Mouse (Mus musculus) stomach, embryonic 14.5 days (tissue): Measurements from ENCODE around the gene Armcx1. TPM values are rescaled to one million over a fixed set of nuclear protein-coding genes. Genes with fewer than 3 reads are reported as not detected.

Experiments
- ATAC-seq: fragments of 200-750 bp; cut with Nextera tagmentation; 2 replicates; pipeline ENCODE4 v1.8.0; 2017; ENCODE audit warnings: low read depth, moderate TSS enrichment; ENCODE audit not compliant: insufficient number of reproducible peaks, insufficient read depth, low FRiP score
- H3K27ac ChIP-seq: fragments of 300-500 bp; sonication (generic); 2 replicates; pipeline ENCODE4 v1.5.1; 2014; ENCODE audit warnings: mild to moderate bottlenecking, low read length, moderate library complexity, mixed read lengths
- H3K27me3 ChIP-seq: fragments of 300-500 bp; sonication (generic); 2 replicates; pipeline ENCODE4 v1.6.1; 2014; ENCODE audit warnings: low read length, control low read depth, mixed read lengths; ENCODE audit not compliant: control insufficient read depth, insufficient read depth
- H3K36me3 ChIP-seq: fragments of 300-500 bp; sonication (generic); 2 replicates; pipeline ENCODE4 v1.6.1; 2014; ENCODE audit warnings: mild to moderate bottlenecking, control low read depth, low read length, moderate library complexity, mixed read lengths; ENCODE audit not compliant: control insufficient read depth, insufficient read depth
- H3K4me1 ChIP-seq: fragments of 300-500 bp; sonication (generic); 2 replicates; pipeline ENCODE4 v1.6.1; 2014; ENCODE audit warnings: low read length, control low read depth, mixed read lengths; ENCODE audit not compliant: control insufficient read depth, insufficient read depth
- H3K4me2 ChIP-seq: fragments of 300-500 bp; sonication (generic); replicated peaks from 2 replicates; pipeline ENCODE4 v1.6.1; 2014; ENCODE audit warnings: low read depth, low read length, control low read depth
- H3K4me3 ChIP-seq: fragments of 300-500 bp; sonication (generic); 2 replicates; pipeline ENCODE4 v1.5.1; 2014; ENCODE audit warnings: low read depth, low read length, control low read depth
- H3K9ac ChIP-seq: fragments of 300-500 bp; sonication (generic); replicated peaks from 2 replicates; pipeline ENCODE4 v1.6.1; 2014; ENCODE audit warnings: low read depth, mild to moderate bottlenecking, control low read depth, low read length, moderate library complexity, mixed read lengths
- H3K9me3 ChIP-seq: fragments of 300-500 bp; sonication (generic); 2 replicates; pipeline ENCODE4 v1.6.1; 2016; ENCODE audit warnings: low read depth, low read length, control low read depth; ENCODE audit not compliant: control insufficient read depth
- WGBS: fragments of 180-500 bp; shearing (Covaris S2); extraction: QIAGEN DNeasy Blood & Tissue Kit; methylation state at CpG from one replicate; pipeline ENCODE4 v1.1.7; 2014; 5-methylcytosine and 5-hydroxymethylcytosine counted together
- polyA plus RNA-seq: library from polyadenylated mRNA; unstranded; fragments of >200 nt; fragmentation: Nextera tagmentation; extraction: Ambion mirVana; gene quantifications from 2 replicates; pipeline ENCODE4 v1.2.1, GENCODE M21; 2014

Armcx1 gene
- 52.0 and 52.1 TPM in 2 replicates for polyA plus RNA-seq

DNA sequence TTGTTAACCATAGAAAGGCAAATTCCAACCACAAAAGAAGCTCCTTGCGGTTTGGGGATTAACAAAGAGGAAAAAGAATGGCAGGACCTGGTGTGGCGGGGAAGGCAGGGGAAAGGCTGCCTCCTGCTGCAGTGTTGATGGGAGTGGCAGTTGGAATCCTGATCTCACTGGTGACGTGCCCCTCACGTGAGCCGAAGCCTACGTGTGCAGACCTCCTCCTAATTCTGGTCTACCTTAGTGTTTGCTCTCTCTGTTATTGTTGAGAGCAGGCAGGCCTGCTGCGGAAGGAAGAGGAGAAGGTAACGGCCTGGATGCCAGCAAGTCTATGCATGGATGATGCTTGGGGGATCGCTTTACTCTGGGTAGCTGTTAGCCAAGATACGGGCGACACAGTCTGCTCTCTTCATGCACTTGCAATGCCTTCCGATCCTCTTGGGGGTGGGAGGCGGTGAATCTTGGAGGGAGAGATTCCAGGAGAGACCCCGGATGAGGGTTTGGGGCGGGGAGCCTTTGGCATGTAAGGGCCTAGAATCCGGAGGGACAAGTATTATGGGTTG lies at the start of gene Armcx1:
Gene Armcx1 (plus strand): TSS at position 212 of the 557 bp plus-strand sequence.
- no peaks in the 10 kb centered on the region for H3K9me3 ChIP-seq
- 19% methylated on average over 16 of the region's 16 CpGs for WGBS
- no peaks in the 10 kb centered on the region for H3K4me1 ChIP-seq
- H3K4me2 ChIP-seq: peak within 1 kb of the TSS; percentile 37
- peak within 1 kb of the TSS; percentile 93 for H3K27ac ChIP-seq
- H3K4me3 ChIP-seq: peak within 1 kb of the TSS; percentile 47
- peaks cover 5% of the 10 kb centered on the region; the same call in 1 of the 2 replicates for H3K36me3 ChIP-seq
- peak; percentile 95 for ATAC-seq
- H3K27me3 ChIP-seq: no peaks in the 10 kb centered on the region
- H3K9ac ChIP-seq: peak within 1 kb of the TSS; percentile 57

- H3K27me3 ChIP-seq: no peaks in the 10 kb centered on the region
- no peaks in the 10 kb centered on the region for H3K36me3 ChIP-seq
- WGBS: 52% methylated on average over 5 of the region's 5 CpGs
- no peak overlapping the region for H3K4me3 ChIP-seq
- no peaks in the 10 kb centered on the region for H3K9me3 ChIP-seq
- no peak for ATAC-seq
- no peak overlapping the region for H3K4me2 ChIP-seq
- H3K9ac ChIP-seq: no peak overlapping the region
- no peak overlapping the region for H3K27ac ChIP-seq
- H3K4me1 ChIP-seq: no peaks in the 10 kb centered on the region
These were observed 42.7 kb upstream of the Armcx1 start for GRCm38 (mm10) chrX:134675022-134675421.

DNA sequence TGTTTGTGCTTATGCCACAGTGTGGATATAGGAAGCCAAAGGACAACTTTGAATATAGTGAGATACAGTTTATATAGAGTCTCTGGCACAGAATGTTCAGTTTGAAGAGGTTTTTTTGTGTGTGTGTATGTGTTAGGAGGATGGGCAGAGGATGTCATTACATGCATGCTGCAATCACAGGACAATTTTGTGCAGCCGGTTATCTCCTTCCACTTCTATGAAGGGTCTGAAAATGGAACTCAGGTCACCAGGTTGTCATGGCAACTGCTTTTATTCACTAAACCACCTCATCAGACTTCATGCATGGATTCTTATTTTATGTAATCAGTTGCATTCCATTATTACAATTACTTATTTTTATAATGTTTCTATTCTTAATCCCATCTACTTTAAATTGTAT lies 41.8 kb upstream of the Armcx1 start:
- ATAC-seq: no peak
- H3K27ac ChIP-seq: no peak overlapping the region
- H3K36me3 ChIP-seq: no peaks in the 10 kb centered on the region
- no peaks in the 10 kb centered on the region for H3K9me3 ChIP-seq
- 74% methylated on average over 1 of the region's 1 CpGs for WGBS
- H3K4me3 ChIP-seq: no peak overlapping the region
- no peak overlapping the region for H3K9ac ChIP-seq
- H3K4me2 ChIP-seq: no peak overlapping the region
- no peaks in the 10 kb centered on the region for H3K4me1 ChIP-seq
- no peaks in the 10 kb centered on the region for H3K27me3 ChIP-seq

- WGBS: 33% methylated on average over 5 of the region's 5 CpGs
- Histone ChIP-seq H3K4me2 (peak overlapping the region; percentile 40), H3K9me3 (no peaks in the 10 kb centered on the region), H3K9ac (no peak overlapping the region; the same call in 1 of the 2 replicates), H3K36me3 (peaks cover 8% of the 10 kb centered on the region; the same call in 1 of the 2 replicates), H3K4me3 (peak overlapping the region; percentile 47), H3K27ac (peak overlapping the region; percentile 76; the same call in 1 of the 2 replicates), H3K27me3 (no peaks in the 10 kb centered on the region), H3K4me1 (no peaks in the 10 kb centered on the region)
- ATAC-seq: no peak
These were observed 32.8 kb upstream of the Armcx1 start for GRCm38 (mm10) chrX:134684936-134685335.

- H3K4me1 ChIP-seq: no peaks in the 10 kb centered on the region
- H3K36me3 ChIP-seq: peaks cover 13% of the 10 kb centered on the region
- peak within 1 kb of the TSS; percentile 47 for H3K4me3 ChIP-seq
- peak within 1 kb of the TSS; percentile 82 for H3K27ac ChIP-seq
- WGBS: 17% methylated on average over 32 of the region's 33 CpGs
- peak within 1 kb of the TSS; percentile 60 for H3K9ac ChIP-seq
- H3K4me2 ChIP-seq: peak within 1 kb of the TSS; percentile 40
- H3K27me3 ChIP-seq: no peaks in the 10 kb centered on the region
- peak; percentile 92 for ATAC-seq
- H3K9me3 ChIP-seq: no peaks in the 10 kb centered on the region
These were observed 31.5 kb upstream of the Armcx1 start, which contains the start of gene Armcx4 for GRCm38 (mm10) chrX:134686267-134686666. Armcx4 (plus strand) TSS chrX:134686519.

- Histone ChIP-seq H3K36me3 (peaks cover 13% of the 10 kb centered on the region), H3K9ac (peak overlapping the region; percentile 60), H3K27ac (peak overlapping the region; percentile 82), H3K4me1 (no peaks in the 10 kb centered on the region), H3K27me3 (no peaks in the 10 kb centered on the region), H3K9me3 (no peaks in the 10 kb centered on the region), H3K4me2 (peak overlapping the region; percentile 40), H3K4me3 (peak overlapping the region; percentile 47)
- WGBS: 19% methylated on average over 15 of the region's 16 CpGs
- ATAC-seq: peak; percentile 38; the same call in 1 of the 2 replicates
These were observed 31.0 kb upstream of the Armcx1 start for GRCm38 (mm10) chrX:134686739-134687171.

DNA sequence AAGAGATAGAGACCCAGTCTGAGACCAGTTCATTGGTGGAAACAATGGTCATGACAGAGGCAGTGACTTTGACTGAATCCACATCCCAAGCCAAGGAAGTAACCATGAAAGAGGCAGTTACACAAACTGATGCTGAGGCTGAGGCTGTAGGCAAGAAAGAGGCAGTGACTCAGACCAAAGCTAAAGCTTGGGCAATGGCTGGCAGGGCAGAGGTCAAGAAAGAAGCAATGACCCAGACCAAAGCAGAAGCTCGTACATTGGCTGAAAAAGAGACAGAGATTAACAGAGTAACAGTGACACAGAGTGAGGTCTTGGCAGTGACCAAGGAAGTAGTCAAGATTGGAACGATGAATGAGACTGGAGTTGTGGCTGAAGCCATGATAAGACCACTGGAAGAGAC lies 28.1 kb upstream of the Armcx1 start:
- ATAC-seq: no peak
- peaks cover 13% of the 10 kb centered on the region for H3K36me3 ChIP-seq
- H3K4me2 ChIP-seq: no peak overlapping the region
- no peaks in the 10 kb centered on the region for H3K4me1 ChIP-seq
- H3K27ac ChIP-seq: no peak overlapping the region
- H3K4me3 ChIP-seq: no peak overlapping the region
- WGBS: 81% methylated on average over 2 of the region's 2 CpGs
- H3K27me3 ChIP-seq: no peaks in the 10 kb centered on the region
- H3K9me3 ChIP-seq: no peaks in the 10 kb centered on the region
- H3K9ac ChIP-seq: no peak overlapping the region

DNA sequence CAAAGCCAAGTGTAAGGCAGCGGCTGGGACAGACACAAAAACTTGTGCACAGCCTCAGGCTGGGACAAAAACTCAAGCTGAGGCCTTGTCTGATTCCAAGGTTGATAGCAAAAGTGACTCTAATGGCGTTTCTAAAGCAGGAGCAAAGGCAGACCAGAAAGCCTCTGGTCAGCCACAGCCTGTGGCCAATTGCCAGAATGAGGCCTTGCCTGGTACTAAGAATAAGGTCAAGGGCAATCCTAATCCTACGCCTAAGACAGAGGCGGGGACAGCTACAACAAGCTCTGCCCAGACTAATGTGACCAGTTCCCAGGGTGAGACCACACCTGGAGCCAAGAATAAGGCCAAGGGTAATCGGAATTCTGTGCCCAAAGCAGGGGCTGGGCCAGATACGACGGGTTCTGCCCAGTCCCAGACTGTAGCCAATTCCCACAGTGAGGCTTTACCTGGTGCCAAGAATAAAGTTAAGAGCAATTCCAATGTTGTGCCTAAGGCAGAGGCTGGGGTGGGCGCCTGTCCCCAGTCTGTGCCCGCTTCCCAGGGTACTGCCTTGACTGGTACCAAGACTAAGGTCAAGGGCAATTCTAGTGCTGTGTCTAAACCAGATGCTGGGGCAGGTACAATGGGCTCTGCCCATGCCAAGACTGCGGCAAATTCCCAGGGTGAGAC lies 26.8 kb upstream of the Armcx1 start:
- Histone ChIP-seq H3K4me2 (no peak overlapping the region), H3K9ac (no peak overlapping the region), H3K27ac (no peak overlapping the region), H3K4me3 (no peak overlapping the region), H3K27me3 (no peaks in the 10 kb centered on the region), H3K36me3 (peaks cover 13% of the 10 kb centered on the region), H3K9me3 (no peaks in the 10 kb centered on the region), H3K4me1 (no peaks in the 10 kb centered on the region)
- no peak for ATAC-seq
- 85% methylated on average over 10 of the region's 10 CpGs for WGBS
